Mouse (Mus musculus) MEL (cell line): ENCODE results near the gene Frmd4a.

Source experiments
- CTCF ChIP-seq, 3 experiments: IDR thresholded peaks in 2 of 3; conservative IDR thresholded peaks in 1 of 3; 2 replicates each; pipeline ENCODE4 v1.5.1; 2011 to 2012; ENCODE audit warnings: low read length in 3 of 3, low read depth in 2 of 3, mild to moderate bottlenecking in 2 of 3, improper control_type of control experiment in 1 of 3, inconsistent platforms in 1 of 3, mixed read lengths in 1 of 3, moderate library complexity in 1 of 3; ENCODE audit not compliant: control insufficient read depth in 1 of 3, insufficient read depth in 1 of 3, poor library complexity in 1 of 3, severe bottlenecking in 1 of 3
- MYB ChIP-seq: IDR thresholded peaks from 2 replicates; pipeline ENCODE4 v1.6.1; 2011; ENCODE audit warnings: mild to moderate bottlenecking, low read depth, low read length, improper control_type of control experiment
- POLR2A ChIP-seq, 2 experiments: IDR thresholded peaks; 2 replicates each; pipeline ENCODE4 v1.6.1; 2011 to 2012; ENCODE audit warnings: low read length in 2 of 2, mild to moderate bottlenecking in 2 of 2, control low read depth in 1 of 2, improper control_type of control experiment in 1 of 2, low read depth in 1 of 2, moderate library complexity in 1 of 2; ENCODE audit not compliant: control insufficient read depth in 1 of 2, insufficient read depth in 1 of 2, poor library complexity in 1 of 2

GRCm38 (mm10) chr2:4347782-4348181 is 330.3 kb downstream of the Frmd4a start:
- TF ChIP-seq POLR2A (IDR thresholded peaks at IDR 0.05; ENCODE audit: control insufficient read depth in 1 of 2, insufficient read depth in 1 of 2, low read depth in 1 of 2, low read length in 2 of 2, poor library complexity in 1 of 2) (no peak), MYB (no peak), CTCF (IDR thresholded peaks at IDR 0.05 in 2 of 3, conservative IDR thresholded peaks at IDR 0.05 in 1 of 3; ENCODE audit: control insufficient read depth in 1 of 3, insufficient read depth in 1 of 3, low read depth in 2 of 3, low read length in 3 of 3, poor library complexity in 1 of 3, severe bottlenecking in 1 of 3) (no peak)
